Mouse (Mus musculus) adrenal gland, adult 18-20 months (tissue): Measurements from ENCODE around the gene Kif11. TPM values are rescaled to one million over a fixed set of nuclear protein-coding genes. Genes with fewer than 3 reads are reported as not detected.

Source experiments
- DNase-seq, 2 experiments: peaks; one replicate each; pipeline ENCODE4 v3.0.0; 2021 to 2022; ENCODE audit warnings: low spot score in 2 of 2
- total RNA-seq, 2 experiments: library from RNA; stranded (reverse); gene quantifications; 1 replicate in 1 of 2; 2 replicates in 1 of 2; pipeline ENCODE4 v1.2.3; 2021

Kif11 gene
- total RNA-seq, 2 experiments from 2014 or later, result 0.70 to 0.76 TPM

- no peak for DNase-seq
Measured at GRCm38 (mm10) chr19:37376841-37377240, 638 bp downstream of the Kif11 start.

- DNase-seq, result no peak
Measured at GRCm38 (mm10) chr19:37377404-37377990, 1.3 kb downstream of the Kif11 start.

GRCm38 (mm10) chr19:37378816-37379215, 2.6 kb downstream of the Kif11 start:
- DNase-seq, result no peak

GRCm38 (mm10) chr19:37386126-37386525, 9.9 kb downstream of the Kif11 start:
- DNase-seq, result no peak

GRCm38 (mm10) chr19:37391869-37392268, 15.7 kb downstream of the Kif11 start:
- DNase-seq, result no peak

GRCm38 (mm10) chr19:37396279-37396678, 20.1 kb downstream of the Kif11 start:
- DNase-seq, result no peak

DNA sequence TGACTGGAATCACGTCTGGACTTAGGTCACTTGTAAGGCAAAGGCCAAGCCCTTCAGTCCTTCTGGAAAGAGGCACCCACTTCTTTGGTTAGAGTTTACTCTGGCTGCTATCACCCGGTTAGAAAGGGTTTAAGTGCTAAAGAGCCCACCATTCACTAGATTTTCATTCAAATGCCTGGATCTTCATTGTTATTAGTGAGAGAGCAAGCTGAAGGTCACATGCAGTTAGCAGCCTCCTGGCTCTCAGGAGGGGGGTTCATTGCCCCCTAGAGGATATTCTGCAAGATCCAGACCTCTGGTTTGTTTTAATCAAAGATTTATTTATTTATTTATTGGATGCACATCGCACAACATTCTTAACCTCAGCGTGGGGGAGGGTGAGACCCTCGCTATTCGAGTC, 24.7 kb downstream of the Kif11 start:
- no peak for DNase-seq

- no peak for DNase-seq
Measured at GRCm38 (mm10) chr19:37418294-37418693, 42.1 kb downstream of the Kif11 start.

GRCm38 (mm10) chr19:37419613-37420012, 43.4 kb downstream of the Kif11 start:
- peak; percentile 36 to 51 for DNase-seq

DNA sequence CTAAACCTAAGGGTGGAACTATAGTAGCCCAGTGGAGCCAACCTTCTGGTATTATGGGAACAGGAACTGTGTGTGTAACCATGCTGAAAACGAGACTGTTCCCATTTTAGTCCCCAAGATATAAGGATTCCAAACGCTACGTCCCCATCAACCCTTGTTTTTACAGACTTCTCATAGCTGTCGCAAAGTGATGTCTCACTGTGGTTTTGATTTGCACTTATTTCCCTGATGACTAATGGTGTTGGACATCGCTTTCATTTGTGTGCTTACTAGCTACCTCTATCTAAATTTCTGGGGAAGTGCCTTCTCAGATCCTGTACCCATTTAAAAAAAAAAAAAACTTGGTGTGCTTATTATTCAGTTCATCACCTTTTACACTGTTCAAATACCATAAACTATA, 52.4 kb downstream of the Kif11 start:
- no peak for DNase-seq

- DNase-seq, result no peak
Measured at GRCm38 (mm10) chr19:37431139-37431756, 55.0 kb downstream of the Kif11 start.

DNA sequence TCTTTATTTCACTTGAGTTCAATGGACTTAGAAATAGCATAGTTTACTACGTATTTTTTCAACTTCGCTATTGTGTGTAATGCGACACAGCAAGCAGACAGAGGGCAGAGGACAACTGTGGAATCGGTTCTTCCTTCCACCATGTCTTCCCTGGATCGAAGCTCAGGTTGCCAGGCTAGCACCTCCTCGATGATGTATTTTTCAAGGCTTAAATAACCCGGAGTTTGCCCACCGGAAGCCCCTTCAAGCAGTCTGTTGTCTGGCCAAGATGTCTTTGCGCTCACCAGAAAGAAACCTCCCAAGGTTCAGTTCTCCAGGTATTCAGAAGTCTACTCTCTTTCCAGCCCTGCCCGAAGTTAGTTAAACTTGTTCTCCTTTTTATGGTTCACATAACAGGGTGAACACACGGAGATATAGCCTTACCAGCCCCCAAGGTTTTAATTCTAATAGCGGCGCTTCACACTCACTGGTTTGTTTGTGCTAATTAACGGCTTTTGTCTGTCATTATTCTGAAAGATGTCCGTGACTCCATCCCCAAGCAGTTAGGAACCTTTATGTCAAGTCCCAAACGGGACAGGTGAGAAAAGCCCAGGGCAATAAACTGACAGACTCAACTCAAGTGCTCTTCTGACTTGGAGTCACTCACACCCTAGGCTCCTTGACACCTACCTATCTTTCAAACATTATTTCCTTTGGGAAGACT, 56.8 kb downstream of the Kif11 start:
- DNase-seq, result no peak

DNA sequence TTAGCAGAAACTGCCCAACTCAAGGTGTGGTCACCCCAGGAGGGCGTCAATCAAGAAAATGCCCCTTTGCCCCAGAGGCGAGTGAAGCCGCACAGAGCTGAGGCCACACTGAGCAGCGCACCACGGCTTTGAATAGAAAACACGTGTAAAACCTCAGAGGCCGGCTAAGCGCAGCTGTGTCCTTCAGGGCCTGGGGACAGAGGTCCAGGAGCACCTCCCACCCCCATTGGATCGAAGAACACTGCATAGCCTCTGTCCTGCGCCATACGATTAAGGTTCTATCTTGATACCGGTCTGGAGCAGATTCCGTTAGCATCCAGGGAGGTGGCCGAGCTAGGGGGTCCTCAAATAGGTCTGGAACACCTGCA, 57.7 kb downstream of the Kif11 start:
- DNase-seq, result peak in 1 of 2 experiments; percentile 35

- DNase-seq, result peak; percentile 89 to 93
Measured at GRCm38 (mm10) chr19:37434263-37434951, 58.2 kb downstream of the Kif11 start, which contains the start of gene Hhex. Gene Hhex, plus strand, starts transcription at chr19:37434810.

GRCm38 (mm10) chr19:37435041-37435852, 59.0 kb downstream of the Kif11 start:
- DNase-seq, result peak; percentile 58 to 62

GRCm38 (mm10) chr19:37435853-37436174, 59.6 kb downstream of the Kif11 start:
- DNase-seq, result no peak

DNA sequence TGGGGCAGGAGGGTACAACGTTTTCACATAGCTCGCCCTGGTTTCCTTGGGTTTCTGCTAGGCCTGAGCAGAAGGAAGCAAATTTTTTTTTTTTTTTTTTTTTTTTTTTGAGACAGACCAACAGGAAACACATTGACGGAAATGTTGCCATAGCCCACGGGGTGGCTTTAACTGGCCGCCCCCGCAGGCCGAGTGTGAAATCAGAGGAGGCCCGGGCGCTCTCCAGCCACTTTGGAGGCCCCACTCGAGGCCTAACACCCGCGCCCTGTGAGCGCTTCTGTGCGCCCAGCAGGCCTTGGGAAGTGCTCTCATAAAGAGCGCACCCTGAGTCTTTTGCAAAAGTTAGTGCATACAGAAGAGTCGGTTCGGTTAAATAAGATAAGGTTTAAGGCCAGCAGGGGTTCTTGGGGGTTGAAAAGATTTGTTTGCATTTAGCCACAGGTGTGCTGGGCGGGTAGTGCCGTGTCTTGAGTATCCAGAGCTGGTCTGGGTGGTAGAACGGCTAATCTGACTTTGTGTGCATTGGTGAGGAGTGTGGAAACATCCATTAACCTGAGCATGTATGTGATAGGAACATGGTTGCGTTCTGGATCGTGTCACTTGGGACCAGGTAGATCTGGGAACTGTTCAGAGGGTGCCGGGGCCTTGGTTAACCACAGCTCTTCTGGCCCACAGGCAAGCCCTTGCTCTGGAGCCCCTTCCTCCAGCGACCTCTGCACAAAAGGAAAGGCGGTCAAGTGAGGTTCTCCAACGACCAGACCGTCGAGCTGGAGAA, 60.5 kb downstream of the Kif11 start:
- peak in 1 of 2 experiments; percentile 46 for DNase-seq

- no peak for DNase-seq
Measured at GRCm38 (mm10) chr19:37437289-37437606, 61.0 kb downstream of the Kif11 start.

- DNase-seq, result no peak
Measured at GRCm38 (mm10) chr19:37440181-37440580, 64.0 kb downstream of the Kif11 start.

DNA sequence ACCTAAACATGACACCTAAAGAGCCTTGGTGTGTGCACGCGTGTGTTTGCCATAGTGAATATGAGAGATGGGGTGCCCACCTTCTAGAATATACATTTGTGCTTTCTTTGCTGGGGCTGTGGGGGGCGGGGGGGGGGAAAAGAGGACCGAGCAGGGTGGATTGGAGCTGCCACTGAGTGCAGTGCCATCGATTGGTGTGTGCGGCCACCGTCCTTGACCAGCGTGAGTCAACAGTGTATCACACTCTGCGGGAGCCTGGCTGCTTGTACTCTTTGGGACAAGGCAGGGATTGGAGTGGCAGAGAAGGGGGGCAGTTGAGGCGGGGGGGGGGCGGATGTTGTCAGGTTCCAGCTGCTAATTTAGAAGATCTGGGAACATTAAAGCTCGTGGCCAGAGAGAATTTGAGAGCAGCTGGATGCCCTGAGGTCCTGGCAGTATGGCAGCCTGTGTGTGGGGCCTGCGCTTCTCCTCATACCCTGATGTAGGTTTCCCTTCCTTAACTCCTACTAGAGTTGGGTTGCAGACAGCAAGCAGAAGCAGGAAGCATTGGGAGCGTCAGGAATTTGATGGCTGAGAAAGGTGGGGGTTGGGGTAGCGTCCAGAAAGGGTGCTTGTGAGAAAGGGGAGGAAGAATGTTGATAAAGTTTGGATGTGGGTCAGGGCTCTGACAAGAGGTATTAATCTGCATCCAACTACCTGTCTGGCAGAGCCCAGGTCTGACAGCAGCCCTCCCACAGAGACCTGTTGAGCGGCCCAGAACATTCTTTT, 64.7 kb downstream of the Kif11 start:
- DNase-seq, result peak; percentile 49 to 59
